Mouse (Mus musculus) T-cell, adult 66 days (primary cell): Measurements from ENCODE around the gene Birc7. TPM values are rescaled to one million over a fixed set of nuclear protein-coding genes. Genes with fewer than 3 reads are reported as not detected.

Experiments used
- total RNA-seq, 2 experiments: library from RNA; stranded (reverse); gene quantifications; 3 replicates in 1 of 2; 4 replicates in 1 of 2; pipeline ENCODE4 v1.2.4; 2023

Gene Birc7
- not detected for total RNA-seq

GRCm38 (mm10) chr2:180928723-180929122 lies at the start of gene Birc7:
Gene Birc7, plus strand, starts transcription at chr2:180929023.

GRCm38 (mm10) chr2:180920810-180921400 lies 7.9 kb upstream of the Birc7 start, which contains the start of gene Ythdf1:
Gene Ythdf1, minus strand, starts transcription at chr2:180920949.

GRCm38 (mm10) chr2:180954061-180955047 lies 25.5 kb downstream of the Birc7 start, which contains the start of gene Nkain4:
Gene Nkain4, minus strand, starts transcription at chr2:180954699.

GRCm38 (mm10) chr2:180967010-180967763 lies 38.4 kb downstream of the Birc7 start, which contains the start of gene Arfgap1:
Gene Arfgap1, plus strand, starts transcription at chr2:180967225.

Other genes with a start within 250 kb of the Birc7 start
- 100 to 1,000 TPM; 102 to 107 TPM for gene Dido1, start 219.0 kb upstream of the Birc7 start, total RNA-seq
- gene Gid8, start 218.9 kb upstream of the Birc7 start, total RNA-seq: 10 to 100 TPM; 49.2 to 52.7 TPM
- gene Slc17a9, start 203.8 kb upstream of the Birc7 start, total RNA-seq: 10 to 100 TPM; 89.8 to 96.5 TPM
- not detected for gene Bhlhe23, start 152.1 kb upstream of the Birc7 start, total RNA-seq
- gene Ythdf1, start 8.1 kb upstream of the Birc7 start, total RNA-seq: 10 to 100 TPM; 88.6 to 93.8 TPM
- gene Nkain4, start 25.7 kb downstream of the Birc7 start, total RNA-seq: not detected
- gene Arfgap1, start 38.2 kb downstream of the Birc7 start, total RNA-seq: 10 to 100 TPM; 74.9 to 81.4 TPM
- 1 to 10 TPM; 2.1 to 4.0 TPM for gene Col20a1, start 57.5 kb downstream of the Birc7 start, total RNA-seq
- gene Chrna4, start 114.5 kb downstream of the Birc7 start, total RNA-seq: not detected
- gene Kcnq2, start 206.3 kb downstream of the Birc7 start, total RNA-seq: not detected
- gene Eef1a2, start 228.0 kb downstream of the Birc7 start, total RNA-seq: not detected